Mouse (Mus musculus): Measurements from ENCODE around the gene Cyp21a1.
A peak's percentile ranks its signal among the peaks of the same experiment; 100 is the strongest.
"Not testable (repeated sequence)": the region's sequence is repeated elsewhere in the genome, so short reads cannot be mapped to it uniquely, and the experiment has no call there.

Gene Cyp21a1

GRCm38 (mm10) chr17:34804301-34804700 is at the start of gene Cyp21a1:
Gene Cyp21a1 (minus strand): TSS chr17:34804561.
- DNase-seq, result not testable (repeated sequence)

GRCm38 (mm10) chr17:34853511-34853910 is 49.1 kb upstream of the Cyp21a1 start:
- no peak for DNase-seq

GRCm38 (mm10) chr17:34850517-34851125 is 46.3 kb upstream of the Cyp21a1 start:
- no peak for DNase-seq

- peak; percentile 98 for DNase-seq
These were observed 45.6 kb upstream of the Cyp21a1 start, which contains the start of the genes Skiv2l and Nelfe for GRCm38 (mm10) chr17:34849722-34850516. Gene Skiv2l (minus strand): TSS chr17:34850210. Gene Nelfe (plus strand): TSS chr17:34850391.

GRCm38 (mm10) chr17:34847615-34848014 is 43.3 kb upstream of the Cyp21a1 start:
- DNase-seq, result no peak

- no peak for DNase-seq
These were observed 42.8 kb upstream of the Cyp21a1 start for GRCm38 (mm10) chr17:34847192-34847591.

GRCm38 (mm10) chr17:34844884-34845283 is 40.5 kb upstream of the Cyp21a1 start:
- no peak for DNase-seq

DNA sequence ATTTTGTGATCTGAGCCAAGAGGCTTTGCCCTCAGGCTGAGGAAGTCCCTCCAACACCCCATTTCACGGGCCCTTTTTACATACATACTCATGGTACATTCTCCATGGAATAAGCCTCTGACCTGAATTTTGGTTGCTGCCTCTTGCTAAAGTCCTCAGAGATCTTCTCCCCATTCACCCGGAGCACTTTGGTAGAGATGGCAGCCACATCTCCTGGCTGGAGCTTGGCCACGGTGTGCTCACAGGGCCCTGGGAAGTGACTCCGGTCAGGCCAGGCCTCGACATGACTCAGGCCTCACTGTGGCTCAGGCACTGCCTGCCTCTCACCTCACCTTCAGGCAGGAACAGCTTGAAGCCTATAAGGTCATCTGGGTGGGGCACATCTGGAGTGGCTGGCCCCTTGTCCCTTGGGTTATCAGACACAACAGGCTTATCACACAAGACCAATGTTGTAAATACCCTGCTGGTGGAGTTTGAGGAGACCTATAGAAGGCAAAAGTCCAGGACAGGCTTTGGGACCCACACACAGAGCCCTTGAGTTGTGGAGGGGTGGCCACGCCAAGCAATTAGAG is 36.5 kb upstream of the Cyp21a1 start:
- DNase-seq, result no peak

DNA sequence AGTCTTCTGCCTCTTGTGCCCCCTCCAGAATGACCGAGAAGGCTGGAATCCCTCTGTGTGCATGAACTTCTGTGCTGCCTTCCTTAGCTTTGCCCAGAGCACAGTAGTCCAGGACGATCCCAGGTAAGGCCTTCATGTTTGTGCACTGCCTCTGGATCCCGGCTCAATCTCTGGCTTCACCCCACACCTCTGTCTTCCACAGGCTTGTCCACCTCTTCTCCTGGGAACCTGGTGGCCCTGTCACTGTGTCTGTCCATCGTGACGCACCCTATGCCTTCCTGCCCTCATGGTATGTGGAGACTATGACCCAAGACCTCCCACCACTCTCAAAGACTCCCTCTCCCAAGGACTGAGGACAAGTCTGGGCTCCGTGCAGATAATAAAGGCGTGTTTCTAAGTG is 34.4 kb upstream of the Cyp21a1 start:
- DNase-seq, result no peak

DNA sequence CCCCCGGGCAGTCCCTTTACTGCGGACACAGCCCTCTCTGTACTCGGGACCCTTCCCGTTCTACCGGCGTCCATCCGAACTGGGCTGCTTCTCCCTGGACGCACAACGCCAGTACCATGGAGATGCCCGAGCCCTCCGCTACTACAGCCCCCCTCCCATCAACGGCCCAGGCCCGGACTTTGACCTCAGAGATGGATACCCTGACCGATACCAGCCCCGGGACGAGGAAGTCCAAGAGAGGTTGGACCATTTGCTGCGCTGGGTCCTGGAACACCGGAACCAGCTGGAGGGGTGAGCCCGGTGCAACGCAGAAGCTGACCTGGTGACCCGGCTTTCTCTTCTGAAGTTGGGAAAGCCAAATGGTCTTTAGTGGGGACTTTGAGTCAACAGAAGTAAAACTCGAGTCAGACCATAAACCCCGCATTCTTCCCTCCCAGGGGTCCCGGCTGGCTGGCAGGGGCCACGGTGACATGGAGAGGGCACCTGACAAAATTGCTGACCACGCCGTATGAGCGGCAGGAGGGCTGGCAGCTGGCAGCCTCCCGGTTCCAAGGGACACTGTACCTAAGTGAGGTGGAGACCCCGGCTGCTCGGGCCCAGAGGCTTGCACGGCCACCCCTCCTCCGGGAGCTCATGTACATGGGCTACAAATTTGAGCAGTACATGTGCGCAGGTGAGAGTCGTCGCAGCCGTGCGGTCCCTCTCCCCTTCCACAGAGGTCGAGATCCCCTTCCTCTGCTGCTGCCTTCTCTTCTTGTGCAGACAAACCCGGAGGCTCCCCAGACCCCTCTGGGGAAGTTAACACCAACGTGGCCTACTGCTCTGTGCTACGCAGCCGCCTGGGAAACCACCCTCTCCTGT is 33.3 kb upstream of the Cyp21a1 start:
- no peak for DNase-seq

- peak; percentile 97 for DNase-seq
These were observed 32.5 kb upstream of the Cyp21a1 start, which contains the start of the genes Stk19 and Dxo for GRCm38 (mm10) chr17:34836856-34837221. Gene Stk19 (minus strand): TSS chr17:34836945. Gene Dxo (plus strand): TSS chr17:34837019.

DNA sequence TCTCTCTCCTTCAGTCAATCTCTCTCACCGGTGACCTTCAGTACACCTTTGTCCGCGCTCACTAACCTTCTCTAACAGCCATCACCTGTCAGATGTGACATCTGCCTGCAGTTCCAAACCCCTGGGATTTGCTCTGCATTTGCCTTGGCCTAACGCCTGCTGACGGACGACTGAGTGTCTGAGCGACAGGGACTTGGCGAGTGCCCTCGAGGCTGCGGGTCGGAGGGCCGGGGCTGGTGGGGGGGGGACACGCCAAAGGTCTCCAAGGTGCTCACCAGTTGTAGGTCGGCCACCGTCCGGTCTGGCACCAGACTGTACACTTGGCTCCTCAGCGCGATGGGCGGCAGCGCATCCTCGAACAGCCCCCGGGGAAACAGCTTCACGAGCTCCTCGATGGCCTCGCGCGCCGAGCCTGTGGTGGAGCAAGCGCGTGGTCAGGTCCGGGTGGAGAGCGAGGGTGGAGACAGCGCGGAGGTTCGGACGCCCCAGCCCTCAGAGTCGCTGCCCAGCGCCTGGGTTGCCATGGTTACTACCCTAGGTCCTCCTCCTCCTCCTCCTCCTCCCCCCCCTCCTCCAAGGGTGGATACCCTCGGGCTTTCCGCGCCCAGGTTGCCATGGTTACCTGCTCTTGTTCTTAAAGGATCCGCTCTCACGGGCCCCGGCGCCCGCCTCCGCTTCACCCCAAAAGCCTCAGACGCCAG is 31.9 kb upstream of the Cyp21a1 start:
- DNase-seq, result no peak

DNA sequence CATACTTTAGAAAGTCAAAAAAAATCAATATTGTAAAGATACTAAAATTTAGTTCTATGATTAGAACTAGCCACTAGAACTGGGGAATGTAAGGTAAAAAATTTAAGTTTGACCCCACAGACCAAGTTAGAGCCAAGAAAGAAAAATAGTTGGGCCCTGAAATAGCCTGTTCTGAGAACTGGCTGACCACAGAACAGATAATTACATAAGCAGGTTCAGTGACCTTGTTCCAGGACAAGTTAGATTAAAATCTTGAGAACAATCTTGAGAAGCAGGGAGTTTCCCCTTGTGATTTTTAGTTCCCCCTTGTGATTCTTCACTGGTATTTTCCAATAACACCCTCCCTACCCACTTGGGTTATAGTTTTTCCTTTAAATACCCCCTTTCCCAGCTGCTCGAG is 26.4 kb upstream of the Cyp21a1 start:
- not testable (repeated sequence) for DNase-seq

- DNase-seq, result no peak
These were observed 10.5 kb upstream of the Cyp21a1 start for GRCm38 (mm10) chr17:34814818-34815370.

DNA sequence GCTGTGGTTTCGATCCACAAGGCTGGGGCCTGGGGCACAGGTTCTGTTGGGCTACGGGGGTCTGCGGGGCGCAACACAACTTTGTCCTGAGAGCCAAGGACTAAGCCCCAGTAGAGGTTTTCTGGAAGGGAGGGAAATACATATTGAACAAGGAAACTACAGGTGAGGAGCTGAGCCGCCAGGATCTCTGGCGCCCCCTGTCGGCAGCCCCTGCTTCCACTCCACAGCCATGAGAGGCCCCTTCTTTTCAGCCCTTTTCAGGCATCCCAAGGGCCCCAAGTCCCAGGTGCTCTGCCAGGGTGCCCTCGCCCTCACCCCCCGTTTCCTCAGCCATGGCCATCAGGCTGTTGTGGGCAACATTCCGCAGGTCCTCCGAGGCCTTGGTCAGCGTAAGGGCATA is 9.4 kb upstream of the Cyp21a1 start:
- DNase-seq, result peak; percentile 19

- no peak for DNase-seq
These were observed 6.9 kb upstream of the Cyp21a1 start for GRCm38 (mm10) chr17:34811275-34811674.

- DNase-seq, result not testable (repeated sequence)
These were observed 6.5 kb upstream of the Cyp21a1 start for GRCm38 (mm10) chr17:34810811-34811210.

- not testable (repeated sequence) for DNase-seq
These were observed 6.0 kb upstream of the Cyp21a1 start for GRCm38 (mm10) chr17:34810411-34810810.

DNA sequence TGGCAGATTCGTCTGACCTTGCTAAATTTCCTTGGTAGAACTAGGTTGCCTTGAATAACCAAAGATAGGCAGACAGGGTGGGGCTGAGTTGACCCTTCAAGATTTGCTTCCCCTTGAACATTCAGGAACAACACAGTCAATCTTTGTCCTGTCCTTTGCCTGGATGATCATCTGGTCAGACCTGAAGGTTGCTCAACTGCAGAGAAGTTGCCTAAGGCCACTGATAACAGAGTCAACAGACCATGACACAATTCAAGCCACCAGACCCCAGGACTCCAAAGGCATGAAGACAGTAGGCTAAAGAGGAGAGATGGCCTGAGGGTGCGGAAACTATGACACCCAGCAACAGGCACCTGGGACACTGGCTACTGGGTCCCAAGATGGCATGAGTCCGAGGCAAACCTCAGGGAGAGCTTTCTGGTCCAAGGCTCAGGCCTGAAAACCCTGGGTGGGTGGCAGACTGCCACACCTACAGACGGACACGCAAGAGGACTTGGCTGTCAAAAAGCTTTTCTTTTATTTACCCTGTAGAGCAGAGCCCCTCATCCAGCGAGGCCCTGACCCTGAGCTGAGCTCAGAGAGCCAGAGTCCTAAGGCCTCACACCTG is 4.3 kb upstream of the Cyp21a1 start:
- no peak for DNase-seq

GRCm38 (mm10) chr17:34807176-34807575 is 2.8 kb upstream of the Cyp21a1 start:
- no peak for DNase-seq

DNA sequence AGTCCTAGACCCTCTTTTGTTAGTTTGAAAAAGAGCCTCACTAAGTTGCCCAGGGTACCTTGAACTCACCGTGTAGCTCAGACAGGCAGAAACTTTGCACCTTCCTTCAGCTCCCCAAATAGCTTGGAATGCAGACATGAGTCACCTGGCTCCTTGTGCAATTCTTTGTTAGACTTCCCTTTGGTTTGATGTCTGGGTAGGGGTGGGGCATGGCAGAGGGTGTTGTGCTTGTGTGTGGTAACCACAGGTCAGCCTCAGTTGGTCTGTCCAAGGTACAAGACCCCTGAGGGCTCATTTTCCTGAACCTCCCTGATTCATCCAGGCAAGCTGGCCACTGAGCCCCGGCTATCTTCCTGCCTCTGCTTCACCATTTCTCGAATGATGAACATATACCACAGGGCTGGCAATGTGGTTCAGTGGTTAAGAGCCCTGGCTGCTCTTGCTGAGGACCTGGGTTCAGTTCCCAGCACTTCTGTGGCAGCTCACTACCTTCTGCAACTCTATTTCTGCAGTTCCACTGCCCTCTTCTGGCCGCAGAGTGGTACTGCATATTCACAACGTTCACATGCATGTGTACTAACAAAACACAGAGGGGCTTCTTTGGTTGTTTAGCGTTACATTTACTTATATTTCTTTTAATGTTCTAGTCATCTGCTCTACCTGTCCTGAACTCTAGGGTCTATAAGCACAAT is 656 bp upstream of the Cyp21a1 start:
- DNase-seq, result no peak
